Mouse (Mus musculus) forebrain, embryonic 14.5 days (tissue): Measurements from ENCODE around the gene Ccdc148. TPM values are rescaled to one million over a fixed set of nuclear protein-coding genes. Genes with fewer than 3 reads are reported as not detected.

Experiments
- ATAC-seq: fragments of 200-750 bp; cut with Nextera tagmentation; 2 replicates; pipeline ENCODE4 v1.8.0; 2017; ENCODE audit warnings: mild to moderate bottlenecking, moderate library complexity
- DNase-seq: peaks from one replicate; pipeline ENCODE4 v3.0.0-alpha.2; 2015; ENCODE audit warnings: low spot score
- H3K27ac ChIP-seq: fragments of 300-500 bp; sonication (generic); 2 replicates; pipeline ENCODE4 v1.5.1; 2014; ENCODE audit warnings: low read depth, mild to moderate bottlenecking, control low read depth, low read length, moderate library complexity
- H3K27me3 ChIP-seq: fragments of 300-500 bp; sonication (generic); replicated peaks from 2 replicates; pipeline ENCODE4 v1.6.1; 2014; ENCODE audit warnings: low read length, control low read depth, mixed read lengths; ENCODE audit not compliant: control insufficient read depth, insufficient read depth
- H3K36me3 ChIP-seq: fragments of 300-500 bp; sonication (generic); 2 replicates; pipeline ENCODE4 v1.6.1; 2014; ENCODE audit warnings: low read length, control low read depth; ENCODE audit not compliant: control insufficient read depth, insufficient read depth
- H3K4me1 ChIP-seq: fragments of 300-500 bp; sonication (generic); 2 replicates; pipeline ENCODE4 v1.6.1; 2014; ENCODE audit warnings: antibody characterized with exemption, low read length, control low read depth; ENCODE audit not compliant: control insufficient read depth, insufficient read depth
- H3K4me2 ChIP-seq: fragments of 300-500 bp; sonication (generic); 2 replicates; pipeline ENCODE4 v1.6.1; 2014; ENCODE audit warnings: mild to moderate bottlenecking, control low read depth, low read length
- H3K4me3 ChIP-seq: fragments of 300-500 bp; sonication (generic); 2 replicates; pipeline ENCODE4 v1.5.1; 2014; ENCODE audit warnings: low read depth, low read length, control low read depth
- H3K9ac ChIP-seq: fragments of 300-500 bp; sonication (generic); 2 replicates; pipeline ENCODE4 v1.6.1; 2014; ENCODE audit warnings: mild to moderate bottlenecking, low read length, control low read depth, moderate library complexity
- H3K9me3 ChIP-seq: fragments of 300-500 bp; sonication (generic); replicated peaks from 2 replicates; pipeline ENCODE4 v1.6.1; 2016; ENCODE audit warnings: low read length, control low read depth, mixed read lengths; ENCODE audit not compliant: control insufficient read depth
- WGBS: fragments of 180-500 bp; shearing (Covaris S2); extraction: QIAGEN DNeasy Blood & Tissue Kit; methylation state at CpG from one replicate; pipeline ENCODE4 v1.1.7; 2014; 5-methylcytosine and 5-hydroxymethylcytosine counted together
- polyA plus RNA-seq: library from polyadenylated mRNA; unstranded; fragments of >200 nt; fragmentation: Nextera tagmentation; extraction: Ambion mirVana; gene quantifications from 2 replicates; pipeline ENCODE4 v1.2.1, GENCODE M21; 2014

Gene Ccdc148
- polyA plus RNA-seq, 1 experiment from 2014 or later: 1.8 TPM

DNA sequence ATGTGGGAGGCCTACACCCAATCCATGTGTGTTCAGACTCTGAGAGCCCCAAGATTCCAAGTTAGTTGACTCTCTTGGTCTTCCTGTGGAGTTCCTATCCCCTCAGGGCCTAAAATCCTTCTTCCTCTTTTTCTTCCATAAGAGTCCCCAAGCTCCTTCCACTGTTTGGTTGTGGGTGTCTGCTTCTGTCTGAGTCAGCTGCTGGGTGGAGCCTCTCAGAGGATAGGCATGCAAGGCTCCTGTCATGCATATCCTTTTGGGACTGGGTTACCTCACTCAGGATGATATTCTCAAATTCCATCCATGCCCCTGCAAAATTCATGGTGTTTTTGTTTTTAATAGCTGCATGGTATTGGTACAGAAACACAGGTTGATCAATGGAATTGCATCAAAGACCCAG is 5.1 kb downstream of the Ccdc148 start:
- no peaks in the 10 kb centered on the region for H3K27me3 ChIP-seq
- no peak overlapping the region for H3K9ac ChIP-seq
- peaks cover 4% of the 10 kb centered on the region; the same call in 1 of the 2 replicates for H3K4me1 ChIP-seq
- no peak overlapping the region for H3K27ac ChIP-seq
- H3K9me3 ChIP-seq: no peaks in the 10 kb centered on the region
- no peaks in the 10 kb centered on the region for H3K36me3 ChIP-seq
- no peak overlapping the region for H3K4me2 ChIP-seq
- no peak for ATAC-seq
- no peak overlapping the region for H3K4me3 ChIP-seq
- DNase-seq: no peak

- Histone ChIP-seq H3K9ac (no peak overlapping the region), H3K4me2 (no peak overlapping the region), H3K27me3 (no peaks in the 10 kb centered on the region), H3K9me3 (no peaks in the 10 kb centered on the region), H3K4me3 (no peak overlapping the region), H3K36me3 (no peaks in the 10 kb centered on the region), H3K4me1 (no peaks in the 10 kb centered on the region), H3K27ac (no peak overlapping the region)
- WGBS: 91% methylated on average over 8 of the region's 8 CpGs
- DNase-seq (no peak), ATAC-seq (no peak)
These were observed 29.4 kb downstream of the Ccdc148 start for GRCm38 (mm10) chr2:59131044-59131443.

DNA sequence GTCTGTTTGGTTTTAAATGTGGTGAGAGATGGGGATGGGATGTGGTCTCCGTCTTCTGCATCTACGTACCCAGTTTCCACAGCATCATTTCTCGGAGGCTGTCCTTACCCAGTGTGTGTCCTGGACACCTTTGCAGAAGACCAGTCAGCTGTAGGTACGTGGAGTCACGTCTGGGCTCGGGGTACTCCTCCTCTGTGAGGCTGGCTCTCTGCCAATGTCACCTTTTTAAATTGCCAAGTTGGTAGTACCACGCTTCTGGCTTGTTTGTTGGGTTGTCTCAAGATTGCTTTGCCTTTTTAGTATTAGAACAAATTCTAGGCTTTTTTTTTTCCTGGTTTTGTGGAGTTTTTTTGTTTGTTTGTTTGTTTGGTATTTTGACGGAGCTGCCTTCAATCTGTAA is 30.7 kb downstream of the Ccdc148 start:
- no peak overlapping the region for H3K4me3 ChIP-seq
- WGBS: 79% methylated on average over 8 of the region's 8 CpGs
- H3K27me3 ChIP-seq: no peaks in the 10 kb centered on the region
- no peaks in the 10 kb centered on the region for H3K9me3 ChIP-seq
- no peak for DNase-seq
- no peak for ATAC-seq
- no peak overlapping the region for H3K27ac ChIP-seq
- no peak overlapping the region for H3K4me2 ChIP-seq
- no peaks in the 10 kb centered on the region for H3K36me3 ChIP-seq
- H3K4me1 ChIP-seq: no peaks in the 10 kb centered on the region
- no peak overlapping the region for H3K9ac ChIP-seq

GRCm38 (mm10) chr2:59129023-59129422 is 31.5 kb downstream of the Ccdc148 start:
- WGBS: 92% methylated on average over 7 of the region's 7 CpGs

GRCm38 (mm10) chr2:59055615-59056145 is 104.8 kb downstream of the Ccdc148 start:
- WGBS: 84% methylated on average over 5 of the region's 5 CpGs
- no peak overlapping the region for H3K4me3 ChIP-seq
- ATAC-seq: no peak
- no peaks in the 10 kb centered on the region for H3K27me3 ChIP-seq
- no peak overlapping the region for H3K27ac ChIP-seq
- H3K4me1 ChIP-seq: no peaks in the 10 kb centered on the region
- no peak for DNase-seq
- no peaks in the 10 kb centered on the region for H3K36me3 ChIP-seq
- no peak overlapping the region for H3K9ac ChIP-seq
- no peak overlapping the region for H3K4me2 ChIP-seq
- H3K9me3 ChIP-seq: no peaks in the 10 kb centered on the region

More at GRCm38 (mm10) chr2:59129023-59129422, 31.5 kb downstream of the Ccdc148 start:
- Histone ChIP-seq H3K36me3 (no peaks in the 10 kb centered on the region), H3K9ac (no peak overlapping the region), H3K4me1 (no peaks in the 10 kb centered on the region), H3K4me3 (no peak overlapping the region), H3K4me2 (no peak overlapping the region), H3K27ac (no peak overlapping the region), H3K9me3 (no peaks in the 10 kb centered on the region), H3K27me3 (no peaks in the 10 kb centered on the region)
- no peak for DNase-seq
- no peak for ATAC-seq

DNA sequence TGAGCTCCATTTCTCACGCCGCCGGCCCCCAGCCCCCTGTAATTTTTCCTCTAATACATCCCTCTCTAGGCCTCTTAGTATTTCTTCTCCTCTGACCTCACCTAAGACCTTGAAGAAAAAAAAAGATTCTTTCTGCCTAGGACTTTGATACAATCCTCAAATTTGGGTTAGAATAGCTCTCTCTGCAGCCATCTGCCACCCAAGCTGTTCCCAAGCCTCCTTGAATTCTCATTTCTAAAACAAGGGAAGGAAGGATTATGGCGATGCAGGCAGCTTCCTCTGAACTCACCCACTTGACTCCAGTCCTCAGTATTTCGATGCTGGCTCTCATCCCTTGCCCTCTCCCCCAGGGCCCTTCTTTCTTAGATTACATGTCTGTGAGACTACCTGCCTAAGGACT is 106.1 kb downstream of the Ccdc148 start:
- H3K4me1 ChIP-seq: no peaks in the 10 kb centered on the region
- DNase-seq (peak; percentile 36), ATAC-seq (no peak)
- H3K4me3 ChIP-seq: no peak overlapping the region
- H3K9me3 ChIP-seq: no peaks in the 10 kb centered on the region
- no peaks in the 10 kb centered on the region for H3K27me3 ChIP-seq
- H3K36me3 ChIP-seq: no peaks in the 10 kb centered on the region
- no peak overlapping the region for H3K4me2 ChIP-seq
- 66% methylated on average over 5 of the region's 5 CpGs for WGBS
- no peak overlapping the region for H3K9ac ChIP-seq
- H3K27ac ChIP-seq: no peak overlapping the region

GRCm38 (mm10) chr2:59053461-59054039 is 106.9 kb downstream of the Ccdc148 start:
- no peak overlapping the region for H3K4me3 ChIP-seq
- H3K36me3 ChIP-seq: no peaks in the 10 kb centered on the region
- H3K27ac ChIP-seq: no peak overlapping the region
- H3K9me3 ChIP-seq: no peaks in the 10 kb centered on the region
- H3K4me1 ChIP-seq: no peaks in the 10 kb centered on the region
- H3K9ac ChIP-seq: no peak overlapping the region
- 58% methylated on average over 7 of the region's 7 CpGs for WGBS
- H3K4me2 ChIP-seq: no peak overlapping the region
- no peak for ATAC-seq
- DNase-seq: no peak
- H3K27me3 ChIP-seq: no peaks in the 10 kb centered on the region

DNA sequence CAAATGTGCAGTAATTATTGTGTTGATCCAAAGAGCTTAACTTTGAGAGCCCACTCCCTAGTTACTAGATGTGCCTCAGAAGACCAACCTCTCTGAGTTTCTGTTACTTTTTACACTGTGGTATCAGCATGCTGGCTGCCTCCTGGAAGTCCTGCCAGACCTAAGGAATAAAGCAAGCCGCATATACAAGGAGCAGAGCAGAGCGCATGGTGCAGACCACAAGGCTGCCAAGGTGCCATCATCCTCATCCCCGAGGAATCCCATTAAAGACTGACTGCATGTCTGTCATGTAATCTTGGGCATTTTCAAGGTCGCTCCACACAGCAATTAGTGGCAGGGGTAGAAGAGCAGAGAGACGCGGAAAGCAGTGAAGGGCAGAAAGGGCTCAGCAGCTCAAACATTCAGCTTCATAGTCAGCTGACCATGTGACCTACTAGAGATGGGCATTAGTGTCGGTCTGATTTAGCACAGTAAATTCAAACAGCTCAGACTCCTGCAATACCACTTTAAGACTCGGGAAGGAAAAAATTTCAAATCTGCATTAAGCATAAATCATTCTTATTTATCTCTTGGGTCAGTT is 110.1 kb downstream of the Ccdc148 start:
- Histone ChIP-seq H3K4me1 (no peaks in the 10 kb centered on the region), H3K4me2 (no peak overlapping the region), H3K9ac (no peak overlapping the region), H3K27ac (no peak overlapping the region), H3K9me3 (no peaks in the 10 kb centered on the region), H3K27me3 (no peaks in the 10 kb centered on the region), H3K36me3 (no peaks in the 10 kb centered on the region), H3K4me3 (no peak overlapping the region)
- WGBS: 80% methylated on average over 8 of the region's 8 CpGs
- no peak; the same call in 1 of the 2 replicates for ATAC-seq
- no peak for DNase-seq

GRCm38 (mm10) chr2:59049686-59050085 is 110.8 kb downstream of the Ccdc148 start:
- Histone ChIP-seq H3K4me3 (no peak overlapping the region), H3K4me1 (no peaks in the 10 kb centered on the region), H3K27me3 (no peaks in the 10 kb centered on the region), H3K9ac (no peak overlapping the region), H3K27ac (no peak overlapping the region), H3K36me3 (no peaks in the 10 kb centered on the region), H3K9me3 (no peaks in the 10 kb centered on the region), H3K4me2 (no peak overlapping the region)
- no peak for DNase-seq
- WGBS: 42% methylated on average over 4 of the region's 4 CpGs
- no peak for ATAC-seq
